Mouse (Mus musculus): ENCODE data around the gene Higd2a. TPM values are rescaled to one million over a fixed set of nuclear protein-coding genes. Genes with fewer than 3 reads are reported as not detected.

Gene Higd2a
- polyA plus RNA-seq, 1 experiment from 2014 or later = 260 TPM

- WGBS = 58% methylated on average over 3 of the region's 3 CpGs
- Histone ChIP-seq H3K9me3 (ENCODE audit: control insufficient read depth, low read length) (no peaks in the 10 kb centered on the region), H3K27me3 (replicated peaks; ENCODE audit: control insufficient read depth, insufficient read depth, low read length) (no peaks in the 10 kb centered on the region), H3K27ac (ENCODE audit: low read length) (no peak overlapping the region; the same call in 1 of the 2 replicates), H3K4me2 (ENCODE audit: low read depth, low read length) (no peak overlapping the region), H3K4me3 (ENCODE audit: low read length) (no peak overlapping the region), H3K9ac (ENCODE audit: low read depth, low read length) (no peak overlapping the region), H3K4me1 (ENCODE audit: control insufficient read depth, insufficient read depth, low read length) (no peaks in the 10 kb centered on the region), H3K36me3 (ENCODE audit: control insufficient read depth, insufficient read depth, low read length) (no peaks in the 10 kb centered on the region)
- ATAC-seq = no peak
Measured at GRCm38 (mm10) chr13:54632731-54633277, 42.8 kb downstream of the Higd2a start.

- no peak overlapping the region for H3K4me2 ChIP-seq (ENCODE audit: low read depth, low read length)
- no peaks in the 10 kb centered on the region for H3K36me3 ChIP-seq (ENCODE audit: control insufficient read depth, insufficient read depth, low read length)
- whole genome bisulfite sequencing = 97% methylated on average over 3 of the region's 3 CpGs
- H3K27ac ChIP-seq (ENCODE audit: low read length) = no peak overlapping the region
- no peaks in the 10 kb centered on the region for H3K9me3 ChIP-seq (ENCODE audit: control insufficient read depth, low read length)
- ATAC-seq = no peak
- H3K4me3 ChIP-seq (ENCODE audit: low read length) = no peak overlapping the region
- H3K4me1 ChIP-seq (ENCODE audit: control insufficient read depth, insufficient read depth, low read length) = no peaks in the 10 kb centered on the region
- no peak overlapping the region for H3K9ac ChIP-seq (ENCODE audit: low read depth, low read length)
- no peaks in the 10 kb centered on the region for H3K27me3 ChIP-seq (replicated peaks; ENCODE audit: control insufficient read depth, insufficient read depth, low read length)
Measured at GRCm38 (mm10) chr13:54635011-54635410, 45.0 kb downstream of the Higd2a start.

Small RNA genes within 50 kb of the gene (microRNA-seq; reads per million reads assigned to microRNA genes)
- gene Gm24195 = not detected

Other genes with a start within 250 kb of the Higd2a start
- gene Cplx2, start 218.9 kb upstream of the Higd2a start, polyA plus RNA-seq (2015; fragmentation: Nextera tagmentation; extraction: Ambion mirVana) = 4.1 and 5.1 TPM in 2 replicates
- gene Thoc3, start 121.4 kb upstream of the Higd2a start, polyA plus RNA-seq (2015; fragmentation: Nextera tagmentation; extraction: Ambion mirVana) = 86.3 and 90.6 TPM in 2 replicates
- gene Simc1, start 86.4 kb upstream of the Higd2a start, polyA plus RNA-seq (2015; fragmentation: Nextera tagmentation; extraction: Ambion mirVana) = 5.0 and 5.1 TPM in 2 replicates
- 126 and 127 TPM in 2 replicates for gene 4833439L19Rik, start 24.8 kb upstream of the Higd2a start, polyA plus RNA-seq (2015; fragmentation: Nextera tagmentation; extraction: Ambion mirVana)
- gene Arl10, start 15.2 kb upstream of the Higd2a start, polyA plus RNA-seq (2015; fragmentation: Nextera tagmentation; extraction: Ambion mirVana) = 18.8 and 21.5 TPM in 2 replicates
- gene Nop16, start 117 bp upstream of the Higd2a start, polyA plus RNA-seq (2015; fragmentation: Nextera tagmentation; extraction: Ambion mirVana) = 75.3 and 91.4 TPM in 2 replicates
- gene Cltb, start 21.1 kb downstream of the Higd2a start, polyA plus RNA-seq (2015; fragmentation: Nextera tagmentation; extraction: Ambion mirVana) = 80.1 and 87.4 TPM in 2 replicates
- 61.0 and 70.2 TPM in 2 replicates for gene Faf2, start 31.6 kb downstream of the Higd2a start, polyA plus RNA-seq (2015; fragmentation: Nextera tagmentation; extraction: Ambion mirVana)
- 48.9 and 59.3 TPM in 2 replicates for gene Rnf44, start 103.7 kb downstream of the Higd2a start, polyA plus RNA-seq (2015; fragmentation: Nextera tagmentation; extraction: Ambion mirVana)
- 64.2 and 94.9 TPM in 2 replicates for gene Cdhr2, start 111.3 kb downstream of the Higd2a start, polyA plus RNA-seq (2015; fragmentation: Nextera tagmentation; extraction: Ambion mirVana)
- 0.15 and 0.16 TPM in 2 replicates for gene Gprin1, start 159.7 kb downstream of the Higd2a start, polyA plus RNA-seq (2015; fragmentation: Nextera tagmentation; extraction: Ambion mirVana)
- 0.39 and 0.46 TPM in 2 replicates for gene Sncb, start 176.4 kb downstream of the Higd2a start, polyA plus RNA-seq (2015; fragmentation: Nextera tagmentation; extraction: Ambion mirVana)
- gene Eif4e1b, start 193.8 kb downstream of the Higd2a start, polyA plus RNA-seq (2015; fragmentation: Nextera tagmentation; extraction: Ambion mirVana) = not detected in 2 replicates
- gene Tspan17, start 199.2 kb downstream of the Higd2a start, polyA plus RNA-seq (2015; fragmentation: Nextera tagmentation; extraction: Ambion mirVana) = 13.6 and 14.1 TPM in 2 replicates